Mouse (Mus musculus): ENCODE results near the gene Galnt2. TPM values are rescaled to one million over a fixed set of nuclear protein-coding genes. Genes with fewer than 3 reads are reported as not detected.

The Galnt2 gene
- 50.8 and 51.2 TPM in 2 replicates for total RNA-seq (2015)
- 20.9 and 36.1 TPM in 2 replicates for total RNA-seq (2017)

GRCm38 (mm10) chr8:124231176-124231484, at the start of gene Galnt2:
TSS of gene Galnt2 (plus strand) at chr8:124231391.
- peak; percentile 90 for ATAC-seq (replicated peaks; ENCODE audit: poor library complexity)

GRCm38 (mm10) chr8:124181751-124182150, 49.4 kb upstream of the Galnt2 start:
- no peak for ATAC-seq (replicated peaks; ENCODE audit: poor library complexity)

- no peak for ATAC-seq (replicated peaks; ENCODE audit: poor library complexity)
Measured at GRCm38 (mm10) chr8:124182224-124182623, 49.0 kb upstream of the Galnt2 start.

- no peak for ATAC-seq (replicated peaks; ENCODE audit: poor library complexity)
Measured at GRCm38 (mm10) chr8:124184078-124184477, 47.1 kb upstream of the Galnt2 start.

GRCm38 (mm10) chr8:124184507-124184906, 46.7 kb upstream of the Galnt2 start:
- ATAC-seq (replicated peaks; ENCODE audit: poor library complexity), result no peak

GRCm38 (mm10) chr8:124185081-124185480, 46.1 kb upstream of the Galnt2 start:
- ATAC-seq (replicated peaks; ENCODE audit: poor library complexity), result no peak

GRCm38 (mm10) chr8:124190388-124190787, 40.8 kb upstream of the Galnt2 start:
- no peak for ATAC-seq (replicated peaks; ENCODE audit: poor library complexity)

GRCm38 (mm10) chr8:124192242-124192641, 38.9 kb upstream of the Galnt2 start:
- ATAC-seq (replicated peaks; ENCODE audit: poor library complexity), result no peak

- ATAC-seq (replicated peaks; ENCODE audit: poor library complexity), result no peak
Measured at GRCm38 (mm10) chr8:124192976-124193375, 38.2 kb upstream of the Galnt2 start.

- no peak for ATAC-seq (replicated peaks; ENCODE audit: poor library complexity)
Measured at GRCm38 (mm10) chr8:124193992-124194391, 37.2 kb upstream of the Galnt2 start.

- ATAC-seq (replicated peaks; ENCODE audit: poor library complexity), result no peak
Measured at GRCm38 (mm10) chr8:124196195-124196594, 35.0 kb upstream of the Galnt2 start.

GRCm38 (mm10) chr8:124196797-124197196, 34.4 kb upstream of the Galnt2 start:
- ATAC-seq (replicated peaks; ENCODE audit: poor library complexity), result no peak

- no peak for ATAC-seq (replicated peaks; ENCODE audit: poor library complexity)
Measured at GRCm38 (mm10) chr8:124198230-124198629, 33.0 kb upstream of the Galnt2 start.

- ATAC-seq (replicated peaks; ENCODE audit: poor library complexity), result peak; percentile 80
Measured at GRCm38 (mm10) chr8:124200400-124200799, 30.8 kb upstream of the Galnt2 start.

- peak; percentile 61 for ATAC-seq (replicated peaks; ENCODE audit: poor library complexity)
Measured at GRCm38 (mm10) chr8:124201706-124202105, 29.5 kb upstream of the Galnt2 start.

- no peak for ATAC-seq (replicated peaks; ENCODE audit: poor library complexity)
Measured at GRCm38 (mm10) chr8:124202895-124203294, 28.3 kb upstream of the Galnt2 start.

- ATAC-seq (replicated peaks; ENCODE audit: poor library complexity), result no peak
Measured at GRCm38 (mm10) chr8:124204001-124204601, 27.1 kb upstream of the Galnt2 start.

GRCm38 (mm10) chr8:124212148-124212547, 19.0 kb upstream of the Galnt2 start:
- ATAC-seq (replicated peaks; ENCODE audit: poor library complexity), result no peak

- ATAC-seq (replicated peaks; ENCODE audit: poor library complexity), result no peak
Measured at GRCm38 (mm10) chr8:124216951-124217350, 14.2 kb upstream of the Galnt2 start.

- ATAC-seq (replicated peaks; ENCODE audit: poor library complexity), result no peak
Measured at GRCm38 (mm10) chr8:124229883-124230282, 1.3 kb upstream of the Galnt2 start.

GRCm38 (mm10) chr8:124230496-124231175, 555 bp upstream of the Galnt2 start:
- no peak for ATAC-seq (replicated peaks; ENCODE audit: poor library complexity)

- ATAC-seq (replicated peaks; ENCODE audit: poor library complexity), result peak; percentile 29
Measured at GRCm38 (mm10) chr8:124231485-124232279, 491 bp downstream of the Galnt2 start.

Measured in megakaryocyte progenitor cell, adult 5-6 weeks (primary cell).